Mouse (Mus musculus) midbrain, embryonic 16.5 days (tissue): Measurements from ENCODE around the gene Sult1d1. TPM values are rescaled to one million over a fixed set of nuclear protein-coding genes. Genes with fewer than 3 reads are reported as not detected.
"Not testable (repeated sequence)": the region's sequence is repeated elsewhere in the genome, so short reads cannot be mapped to it uniquely, and the experiment has no call there.

Source experiments
- ATAC-seq: fragments of 200-750 bp; cut with Nextera tagmentation; 2 replicates; pipeline ENCODE4 v1.8.0; 2017; ENCODE audit warnings: moderate TSS enrichment
- H3K27ac ChIP-seq: fragments of 300-500 bp; sonication (generic); 2 replicates; pipeline ENCODE4 v1.5.1; 2014; ENCODE audit warnings: mild to moderate bottlenecking, low read length, mixed read lengths
- H3K27me3 ChIP-seq: fragments of 300-500 bp; sonication (generic); 2 replicates; pipeline ENCODE4 v1.6.1; 2014; ENCODE audit warnings: low read depth, low read length, mixed read lengths; ENCODE audit not compliant: control insufficient read depth, insufficient read depth
- H3K36me3 ChIP-seq: fragments of 300-500 bp; sonication (generic); 2 replicates; pipeline ENCODE4 v1.6.1; 2014; ENCODE audit warnings: mild to moderate bottlenecking, low read length, moderate library complexity, mixed read lengths; ENCODE audit not compliant: control insufficient read depth, insufficient read depth
- H3K4me1 ChIP-seq: fragments of 300-500 bp; sonication (generic); 2 replicates; pipeline ENCODE4 v1.6.1; 2014; ENCODE audit warnings: mild to moderate bottlenecking, low read length, mixed read lengths; ENCODE audit not compliant: control insufficient read depth, insufficient read depth
- H3K4me2 ChIP-seq: fragments of 300-500 bp; sonication (generic); 2 replicates; pipeline ENCODE4 v1.6.1; 2014; ENCODE audit warnings: mild to moderate bottlenecking, low read length, mixed read lengths
- H3K4me3 ChIP-seq: fragments of 300-500 bp; sonication (generic); 2 replicates; pipeline ENCODE4 v1.5.1; 2014; ENCODE audit warnings: low read depth, mild to moderate bottlenecking, low read length, moderate library complexity, mixed read lengths
- H3K9ac ChIP-seq: fragments of 300-500 bp; sonication (generic); 2 replicates; pipeline ENCODE4 v1.6.1; 2014; ENCODE audit warnings: low read depth, low read length, mixed read lengths
- H3K9me3 ChIP-seq: fragments of 300-500 bp; sonication (generic); replicated peaks from 2 replicates; pipeline ENCODE4 v1.6.1; 2014; ENCODE audit warnings: mild to moderate bottlenecking, low read length, mixed read lengths; ENCODE audit not compliant: control insufficient read depth, poor library complexity, severe bottlenecking
- WGBS: fragments of 180-500 bp; shearing (Covaris S2); extraction: QIAGEN DNeasy Blood & Tissue Kit; methylation state at CpG from one replicate; pipeline ENCODE4 v1.1.7; 2014; 5-methylcytosine and 5-hydroxymethylcytosine counted together
- microRNA-seq: library from miRNA; unstranded; fragments of <30 nt; microRNA quantifications from one replicate; pipeline ENCODE4, GENCODE M21; 2017
- polyA plus RNA-seq: library from polyadenylated mRNA; unstranded; fragments of >200 nt; fragmentation: Nextera tagmentation; extraction: Ambion mirVana; gene quantifications from 2 replicates; pipeline ENCODE4 v1.2.1, GENCODE M21; 2015

Gene Sult1d1
- polyA plus RNA-seq, 1 experiment from 2014 or later: not detected

- Histone ChIP-seq H3K27ac (no peak overlapping the region), H3K36me3 (no peaks in the 10 kb centered on the region), H3K4me2 (no peak overlapping the region), H3K9ac (no peak overlapping the region), H3K9me3 (no peaks in the 10 kb centered on the region), H3K4me3 (no peak overlapping the region), H3K4me1 (no peaks in the 10 kb centered on the region), H3K27me3 (no peaks in the 10 kb centered on the region)
- WGBS: 75% methylated on average over 2 of the region's 2 CpGs
- ATAC-seq: no peak
These were observed 36.5 kb downstream of the Sult1d1 start for GRCm38 (mm10) chr5:87532288-87532687.

DNA sequence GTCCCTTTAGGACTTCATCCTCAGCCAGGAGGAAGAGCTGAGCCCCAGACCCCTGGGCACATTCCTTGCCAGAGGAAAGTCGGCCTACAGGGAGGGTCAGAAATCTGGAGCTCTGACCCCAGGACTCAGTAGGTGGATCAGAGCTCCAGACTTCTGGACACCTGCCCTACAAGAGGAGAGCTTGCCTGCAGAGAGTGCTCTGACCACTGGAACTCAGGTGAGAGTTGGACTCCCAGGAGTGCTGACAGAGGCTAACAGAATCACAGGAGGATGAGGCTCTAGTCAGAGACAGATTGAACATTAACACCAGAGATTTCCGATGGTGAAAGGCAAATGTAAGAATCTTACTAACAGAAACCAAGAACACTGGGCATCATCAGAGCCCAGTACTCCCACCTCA, 45.3 kb downstream of the Sult1d1 start:
- not testable (repeated sequence) for H3K4me2 ChIP-seq, H3K27ac ChIP-seq, ATAC-seq, H3K36me3 ChIP-seq, H3K4me1 ChIP-seq, H3K9me3 ChIP-seq, H3K9ac ChIP-seq, H3K4me3 ChIP-seq, H3K27me3 ChIP-seq
- 97% methylated on average over 2 of the region's 2 CpGs for WGBS

DNA sequence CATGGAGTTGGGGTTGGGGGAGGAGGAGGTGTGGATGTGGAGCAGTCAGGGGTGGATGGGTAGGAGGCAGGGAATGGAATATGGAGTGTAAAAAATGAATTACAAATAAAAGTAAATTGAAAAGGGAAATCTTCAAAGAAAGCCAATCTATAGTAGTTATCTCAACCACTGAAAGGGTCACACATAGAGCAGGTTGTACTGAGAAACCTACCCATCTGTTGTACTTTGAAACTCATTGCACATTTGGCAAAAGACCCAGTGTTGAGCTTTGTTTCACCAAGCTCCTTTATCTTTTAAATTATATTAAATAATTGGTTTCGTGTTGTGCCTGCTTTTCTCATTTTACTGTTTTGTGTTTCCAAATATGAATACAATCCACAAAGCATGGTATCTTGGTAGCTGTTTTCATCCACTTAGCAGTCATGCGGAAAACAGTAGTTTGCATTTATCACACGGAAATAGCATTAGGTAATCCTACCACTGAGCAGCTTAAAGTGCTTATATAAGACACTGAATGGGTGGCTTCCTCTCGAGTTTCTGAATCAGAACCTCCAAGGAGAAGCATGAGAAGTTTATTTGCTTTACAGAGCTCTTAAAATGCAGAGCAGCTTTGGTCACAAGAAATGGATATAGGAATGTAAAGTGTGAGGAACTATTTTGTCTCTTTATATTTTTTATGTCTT, 62.9 kb downstream of the Sult1d1 start:
- Histone ChIP-seq H3K27me3 (no peaks in the 10 kb centered on the region), H3K27ac (no peak overlapping the region), H3K9ac (no peak overlapping the region), H3K4me1 (no peaks in the 10 kb centered on the region), H3K4me3 (no peak overlapping the region), H3K36me3 (no peaks in the 10 kb centered on the region), H3K9me3 (no peaks in the 10 kb centered on the region), H3K4me2 (no peak overlapping the region)
- WGBS: 47% methylated on average over 4 of the region's 4 CpGs
- no peak for ATAC-seq

Small RNAs within 50 kb of the gene (microRNA-seq; reads per million reads assigned to microRNA genes)
- not detected for gene Mir3969

Other genes with a start within 250 kb of the Sult1d1 start
- gene Ugt2a3, start 231.8 kb downstream of the Sult1d1 start, polyA plus RNA-seq: not detected in 2 replicates
- not detected in 2 replicates for gene Ugt2b38, start 144.8 kb downstream of the Sult1d1 start, polyA plus RNA-seq
- gene Ugt2a2, start 86.8 kb downstream of the Sult1d1 start, polyA plus RNA-seq: not detected in 2 replicates
- gene Gm43638, start 82.2 kb downstream of the Sult1d1 start, polyA plus RNA-seq: not detected in 2 replicates
- gene Ugt2a1, start 78.2 kb downstream of the Sult1d1 start, polyA plus RNA-seq: not detected in 2 replicates
- not detected in 2 replicates for gene Sult1b1, start 30.8 kb downstream of the Sult1d1 start, polyA plus RNA-seq
- not detected in 2 replicates for gene Sult1e1, start 22.6 kb upstream of the Sult1d1 start, polyA plus RNA-seq
- gene Csn1s1, start 97.2 kb upstream of the Sult1d1 start, polyA plus RNA-seq: 0.15 TPM in 1 of 2 replicates, not detected in the other
- gene Csn2, start 130.6 kb upstream of the Sult1d1 start, polyA plus RNA-seq: not detected in 2 replicates
- gene Csn1s2a, start 205.5 kb upstream of the Sult1d1 start, polyA plus RNA-seq: not detected in 2 replicates
- gene Csn1s2b, start 239.1 kb upstream of the Sult1d1 start, polyA plus RNA-seq: not detected in 2 replicates